13 mouse cellular contexts compared by ENCODE assay signal in genomic region chr19:16204776-16205680, GRCm38 (mm10).
DNase-seq lines count a peak whose midpoint lies in the region; ATAC-seq lines count a peak whose summit lies in the region.
"Had no signal": no experiment of that assay in that cellular context is flagged by ENCODE, and none has a peak within 500 bp of the region (broad histone marks: within the 10 kb centered on the region; RNA-seq: fewer than 3 reads in every experiment).

No protein-coding gene starts in this region.

- H3K9ac ChIP-seq in kidney, embryonic 14.5 days (ENCODE audit: low read depth, low read length) = no peak overlapping the region
- H3K9ac ChIP-seq in intestine, embryonic 15.5 days = no peak overlapping the region
- H3K9ac ChIP-seq: liver, postnatal 0 days; neural tube, embryonic 13.5 days had no signal

- H3K9me3 ChIP-seq in kidney, embryonic 14.5 days (ENCODE audit: control insufficient read depth, low read length) = no peaks in the 10 kb centered on the region
- no peaks in the 10 kb centered on the region for H3K9me3 ChIP-seq in limb, embryonic 10.5 days (replicated peaks)
- no peaks in the 10 kb centered on the region for H3K9me3 ChIP-seq in intestine, embryonic 15.5 days
- H3K9me3 ChIP-seq: neural tube, embryonic 13.5 days had no signal

- peaks cover 4% of the 10 kb centered on the region; the same call in 1 of the 2 replicates for H3K4me1 ChIP-seq in kidney, embryonic 14.5 days (ENCODE audit: control insufficient read depth, insufficient read depth, low read length)
- H3K4me1 ChIP-seq in limb, embryonic 10.5 days = peaks cover 15% of the 10 kb centered on the region
- H3K4me1 ChIP-seq in intestine, embryonic 15.5 days (replicated peaks) = 0 out of 2 replicates have a peak, but pooled peaks cover 5% of the 10 kb centered on the region

- no peak overlapping the region for H3K27ac ChIP-seq in kidney, embryonic 14.5 days (ENCODE audit: low read depth, low read length)
- no peak overlapping the region for H3K27ac ChIP-seq in limb, embryonic 10.5 days
- H3K27ac ChIP-seq in intestine, embryonic 15.5 days = no peak overlapping the region
- H3K27ac ChIP-seq: neural tube, embryonic 13.5 days had no signal

- peak; percentile 31 for DNase-seq in kidney, adult 11 months
- DNase-seq in 3T3-L1 (ENCODE audit: low read depth, low spot score) = peak; percentile 70
- peak; percentile 56 for DNase-seq in lung, postnatal 10 days
- no peak for DNase-seq in limb, embryonic 10.5 days (ENCODE audit: low spot score)
- no peak for DNase-seq in heart, adult 9 months (ENCODE audit: low spot score in 2 of 2)
- DNase-seq: cerebellum, postnatal 10 days; gastrocnemius, postnatal 36 days; liver, postnatal 0 days had no signal

- 60% methylated on average over 7 of the region's 7 CpGs for WGBS in kidney, embryonic 14.5 days
- WGBS in limb, embryonic 10.5 days = 83% methylated on average over 7 of the region's 7 CpGs
- 81% methylated on average over 7 of the region's 7 CpGs for WGBS in intestine, embryonic 15.5 days

- H3K4me2 ChIP-seq in kidney, embryonic 14.5 days (replicated peaks; ENCODE audit: low read depth, low read length) = no peak overlapping the region
- H3K4me2 ChIP-seq in intestine, embryonic 15.5 days (replicated peaks) = no peak overlapping the region
- H3K4me2 ChIP-seq: neural tube, embryonic 13.5 days had no signal

- H3K4me3 ChIP-seq in kidney, embryonic 14.5 days (ENCODE audit: low read length) = no peak overlapping the region
- H3K4me3 ChIP-seq in limb, embryonic 10.5 days = no peak overlapping the region
- no peak overlapping the region for H3K4me3 ChIP-seq in intestine, embryonic 15.5 days (replicated peaks)
- H3K4me3 ChIP-seq: neural tube, embryonic 13.5 days had no signal

- no peaks in the 10 kb centered on the region for H3K27me3 ChIP-seq in kidney, embryonic 14.5 days (ENCODE audit: control insufficient read depth, insufficient read depth, low read length)
- no peaks in the 10 kb centered on the region for H3K27me3 ChIP-seq in limb, embryonic 10.5 days (ENCODE audit: low read depth, poor library complexity, severe bottlenecking)
- no peaks in the 10 kb centered on the region for H3K27me3 ChIP-seq in intestine, embryonic 15.5 days (replicated peaks)
- H3K27me3 ChIP-seq: neural tube, embryonic 13.5 days had no signal

- H3K36me3 ChIP-seq in kidney, embryonic 14.5 days (ENCODE audit: control insufficient read depth, insufficient read depth, low read length) = no peaks in the 10 kb centered on the region
- no peaks in the 10 kb centered on the region for H3K36me3 ChIP-seq in limb, embryonic 10.5 days
- no peaks in the 10 kb centered on the region for H3K36me3 ChIP-seq in intestine, embryonic 15.5 days

- no peak for ATAC-seq in kidney, embryonic 14.5 days (ENCODE audit: low FRiP score, low TSS enrichment)
- ATAC-seq in activated CD4-positive, CD25-positive, alpha-beta regulatory T cell, adult 4 months = peak; percentile 36
- no peak for ATAC-seq in intestine, embryonic 15.5 days
- ATAC-seq: hindbrain, embryonic 16.5 days; liver, postnatal 0 days had no signal

Comparison
In these comparisons a context has a peak if more than half of its experiments do, and no peak if none do; other contexts are left out.
1. DNase-seq: peak in kidney, adult 11 months (single experiment), 3T3-L1 (single experiment) and lung, postnatal 10 days (single experiment); none in limb, embryonic 10.5 days (single experiment) and heart, adult 9 months (0 of 2).